Mouse (Mus musculus) forebrain, embryonic 13.5 days (tissue): ENCODE data around the gene Romo1. TPM values are rescaled to one million over a fixed set of nuclear protein-coding genes. Genes with fewer than 3 reads are reported as not detected.
A peak's percentile ranks its signal among the peaks of the same experiment; 100 is the strongest.
"Not testable (repeated sequence)": the region's sequence is repeated elsewhere in the genome, so short reads cannot be mapped to it uniquely, and the experiment has no call there.

ENCODE experiments used
- ATAC-seq: fragments of 200-750 bp; cut with Nextera tagmentation; 2 replicates; pipeline ENCODE4 v1.8.0; 2017
- H3K27ac ChIP-seq: fragments of 300-500 bp; sonication (generic); 2 replicates; pipeline ENCODE4 v1.5.1; 2015; ENCODE audit warnings: inconsistent platforms, mild to moderate bottlenecking, moderate library complexity
- H3K27me3 ChIP-seq: fragments of 300-500 bp; sonication (generic); 2 replicates; pipeline ENCODE4 v1.6.1; 2015; ENCODE audit warnings: mild to moderate bottlenecking, inconsistent platforms
- H3K36me3 ChIP-seq: fragments of 300-500 bp; sonication (generic); 2 replicates; pipeline ENCODE4 v1.6.1; 2015; ENCODE audit warnings: mild to moderate bottlenecking, inconsistent platforms; ENCODE audit not compliant: poor library complexity, severe bottlenecking
- H3K4me1 ChIP-seq: fragments of 300-500 bp; sonication (generic); 2 replicates; pipeline ENCODE4 v1.6.1; 2015; ENCODE audit warnings: inconsistent platforms
- H3K4me2 ChIP-seq: fragments of 300-500 bp; sonication (generic); 2 replicates; pipeline ENCODE4 v1.6.1; 2015; ENCODE audit warnings: inconsistent platforms, mild to moderate bottlenecking, moderate library complexity
- H3K4me3 ChIP-seq: fragments of 300-500 bp; sonication (generic); 2 replicates; pipeline ENCODE4 v1.5.1; 2015; ENCODE audit warnings: mild to moderate bottlenecking, inconsistent platforms
- H3K9ac ChIP-seq: fragments of 300-500 bp; sonication (generic); 2 replicates; pipeline ENCODE4 v1.6.1; 2015; ENCODE audit warnings: mild to moderate bottlenecking, inconsistent platforms
- H3K9me3 ChIP-seq: fragments of 300-500 bp; sonication (generic); replicated peaks from 2 replicates; pipeline ENCODE4 v1.6.1; 2016; ENCODE audit warnings: inconsistent platforms
- WGBS: fragments of 180-500 bp; shearing (Covaris S2); methylation state at CpG from one replicate; pipeline ENCODE4 v1.1.7; 2015; 5-methylcytosine and 5-hydroxymethylcytosine counted together
- polyA plus RNA-seq: library from polyadenylated mRNA; unstranded; fragments of >200 nt; fragmentation: Nextera tagmentation; extraction: Ambion mirVana; gene quantifications from 2 replicates; pipeline ENCODE4 v1.2.1, GENCODE M21; 2015

The Romo1 gene
- polyA plus RNA-seq, 1 experiment from 2014 or later, result 451 TPM

DNA sequence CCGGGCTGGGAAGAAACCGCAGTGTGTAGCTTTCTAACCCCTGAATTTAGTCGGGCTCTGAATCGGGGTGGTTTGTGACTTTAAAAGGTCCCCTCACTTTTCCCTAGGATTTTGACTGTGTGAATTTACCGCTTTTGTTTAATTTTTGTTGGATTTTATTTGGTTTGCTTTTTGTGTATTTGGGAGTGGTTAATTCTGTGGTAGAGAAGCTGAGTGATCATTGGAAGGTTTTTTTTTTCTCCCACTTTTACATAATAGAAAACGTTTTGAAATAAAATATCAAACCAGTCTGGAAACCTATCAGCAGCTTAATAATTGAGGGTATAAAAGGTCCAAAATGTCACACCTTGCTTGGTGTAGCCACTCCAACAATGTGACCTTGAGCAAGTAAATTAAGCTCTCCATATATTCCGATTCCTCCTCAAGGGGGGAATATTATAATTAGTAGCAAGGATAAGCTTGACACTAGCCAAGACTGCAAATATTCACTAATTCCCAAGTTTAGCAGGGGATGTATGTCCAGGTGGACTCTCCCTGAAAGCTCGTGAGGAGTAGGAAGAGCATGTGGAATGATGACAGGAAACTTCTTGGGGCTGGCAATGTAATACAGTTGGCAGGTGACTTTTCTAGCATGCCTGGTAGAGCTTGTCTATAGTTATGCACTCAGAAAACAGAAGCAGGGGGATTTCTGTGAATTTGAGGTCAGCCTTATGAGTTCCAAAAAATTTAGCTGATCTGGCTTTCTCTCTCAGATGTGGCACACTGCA, 37.2 kb downstream of the Romo1 start:
- peaks cover 23% of the 10 kb centered on the region for H3K36me3 ChIP-seq
- WGBS, result 18% methylated on average over 8 of the region's 8 CpGs
- peak overlapping the region; percentile 72 for H3K4me2 ChIP-seq

DNA sequence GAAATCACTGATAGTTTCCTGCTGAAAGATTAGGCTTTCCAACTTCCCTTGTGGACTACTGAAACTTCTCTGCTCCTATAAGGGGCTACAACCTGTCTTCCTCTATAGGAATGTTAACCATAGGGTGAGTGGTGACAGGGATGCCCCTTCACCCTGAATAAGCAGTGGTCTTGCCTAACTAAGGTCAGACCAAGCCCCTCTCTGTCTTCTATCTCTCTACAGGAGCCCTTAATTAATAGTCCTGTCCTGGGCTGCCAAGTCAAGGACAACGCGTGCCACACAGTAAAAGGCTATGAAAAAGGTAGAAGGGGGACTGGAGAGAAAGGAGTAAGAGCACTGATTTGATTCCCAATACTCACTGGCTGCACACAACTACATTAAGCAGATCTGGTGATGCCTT, 37.8 kb downstream of the Romo1 start:
- no peak overlapping the region for H3K27ac ChIP-seq
- WGBS, result 81% methylated on average over 2 of the region's 2 CpGs
- no peak overlapping the region for H3K4me3 ChIP-seq
- no peaks in the 10 kb centered on the region for H3K27me3 ChIP-seq
- H3K4me2 ChIP-seq, result peak overlapping the region; percentile 72
- no peaks in the 10 kb centered on the region for H3K9me3 ChIP-seq
- peaks cover 27% of the 10 kb centered on the region for H3K4me1 ChIP-seq
- no peak for ATAC-seq
- peaks cover 18% of the 10 kb centered on the region for H3K36me3 ChIP-seq
- peak overlapping the region; percentile 100 for H3K9ac ChIP-seq

More for the DNA sequence above, 37.2 kb downstream of the Romo1 start:
- Histone ChIP-seq H3K9ac (peak overlapping the region; percentile 100), H3K4me3 (peak overlapping the region; percentile 100), H3K9me3 (no peaks in the 10 kb centered on the region), H3K27me3 (no peaks in the 10 kb centered on the region), H3K27ac (peak overlapping the region; percentile 92), H3K4me1 (peaks cover 33% of the 10 kb centered on the region)
- no peak for ATAC-seq

DNA sequence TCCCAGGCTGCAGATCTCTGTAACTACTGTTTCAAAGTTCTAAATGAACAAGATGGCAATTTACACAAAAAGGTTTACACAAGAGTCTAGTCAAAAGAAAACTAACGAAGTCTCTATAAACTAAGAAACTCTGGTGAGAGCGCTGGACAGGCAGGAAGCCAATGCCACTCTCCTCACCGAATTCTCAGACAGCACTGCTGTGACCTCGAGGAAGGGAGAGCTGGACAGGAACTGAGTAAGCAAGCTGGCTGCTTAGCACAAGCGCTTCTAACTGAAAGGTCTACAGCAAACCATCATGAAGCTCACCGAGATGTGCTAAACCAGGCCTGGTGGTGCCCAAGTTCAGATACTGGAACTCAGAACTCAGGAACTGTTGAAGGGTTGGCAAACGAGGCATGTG, 45.4 kb downstream of the Romo1 start:
- not testable (repeated sequence) for H3K27ac ChIP-seq, H3K36me3 ChIP-seq, H3K27me3 ChIP-seq, H3K9me3 ChIP-seq, H3K4me2 ChIP-seq, H3K9ac ChIP-seq, ATAC-seq, H3K4me3 ChIP-seq, H3K4me1 ChIP-seq
- 85% methylated on average over 7 of the region's 7 CpGs for WGBS

DNA sequence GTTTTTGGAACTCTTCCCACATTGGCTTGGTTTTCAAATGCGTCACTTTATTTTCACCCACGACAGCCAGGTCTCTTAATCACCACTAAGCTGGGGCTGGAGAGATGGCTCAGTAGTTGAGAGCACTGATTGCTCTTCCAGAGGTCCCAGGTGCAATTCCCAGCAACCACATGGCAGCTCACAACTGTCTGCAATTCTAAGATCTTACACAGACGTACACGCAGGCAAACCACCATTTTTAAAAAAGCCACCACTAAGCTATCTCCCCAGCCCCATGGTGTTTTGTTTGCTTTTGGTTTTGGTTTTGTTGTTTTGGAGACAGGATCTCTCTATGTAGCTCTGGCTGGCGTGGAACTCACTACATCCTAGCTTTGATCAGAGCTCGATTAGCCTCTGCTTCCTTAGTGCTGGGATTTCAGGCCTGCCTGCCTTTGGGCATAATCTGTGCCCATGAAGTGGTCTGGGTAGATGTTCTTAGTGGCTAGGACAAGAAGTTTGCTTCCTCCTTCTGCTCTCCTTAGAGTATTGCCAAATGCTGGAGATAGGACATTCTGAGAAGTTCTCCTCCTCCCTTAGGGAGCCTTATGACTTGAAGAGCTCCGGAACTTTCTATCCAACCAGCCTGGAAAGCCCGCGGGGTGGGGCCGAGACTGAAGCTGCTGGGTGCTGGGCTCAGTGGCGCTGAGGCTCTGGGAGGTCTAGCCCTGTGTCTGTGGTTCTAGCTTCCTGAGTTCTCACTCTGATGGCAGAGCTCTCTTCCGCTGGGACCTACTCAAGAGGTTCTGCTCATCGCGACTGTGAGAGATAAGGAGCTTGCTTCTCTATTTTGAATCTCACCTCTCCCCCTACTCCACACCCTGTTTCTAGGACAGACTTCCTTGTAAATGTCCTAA, 46.4 kb downstream of the Romo1 start:
- no peak overlapping the region for H3K4me3 ChIP-seq
- WGBS, result 87% methylated on average over 14 of the region's 14 CpGs
- no peaks in the 10 kb centered on the region for H3K27me3 ChIP-seq
- H3K36me3 ChIP-seq, result no peaks in the 10 kb centered on the region
- ATAC-seq, result no peak
- no peaks in the 10 kb centered on the region for H3K4me1 ChIP-seq
- no peak overlapping the region for H3K27ac ChIP-seq
- H3K4me2 ChIP-seq, result no peak overlapping the region
- H3K9me3 ChIP-seq, result no peaks in the 10 kb centered on the region
- no peak overlapping the region for H3K9ac ChIP-seq

DNA sequence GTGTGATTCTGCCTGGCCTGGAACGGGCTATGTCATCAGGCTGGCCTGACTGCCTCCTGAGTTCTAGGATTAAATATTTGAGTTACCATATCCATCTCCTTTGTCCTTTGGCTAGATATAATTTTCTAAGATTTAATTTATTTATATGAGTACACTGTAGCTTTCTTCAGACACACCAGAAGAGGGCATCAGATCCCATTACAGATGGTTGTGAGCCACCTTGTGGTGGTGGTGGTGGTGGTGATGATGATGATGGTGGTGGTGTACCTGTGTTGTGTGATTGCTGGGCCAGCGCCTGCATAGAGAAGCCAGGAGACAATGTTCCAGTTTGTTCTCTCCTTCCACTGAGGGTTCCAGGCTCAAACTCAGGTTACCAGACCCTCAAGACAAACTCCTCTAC, 47.7 kb downstream of the Romo1 start:
- H3K27me3 ChIP-seq, result no peaks in the 10 kb centered on the region
- H3K27ac ChIP-seq, result no peak overlapping the region
- H3K4me1 ChIP-seq, result peaks cover 5% of the 10 kb centered on the region; the same call in 1 of the 2 replicates
- no peaks in the 10 kb centered on the region for H3K9me3 ChIP-seq
- H3K36me3 ChIP-seq, result no peaks in the 10 kb centered on the region
- no peak for ATAC-seq
- H3K4me3 ChIP-seq, result no peak overlapping the region
- 90% methylated on average over 2 of the region's 2 CpGs for WGBS
- H3K9ac ChIP-seq, result no peak overlapping the region
- no peak overlapping the region for H3K4me2 ChIP-seq

DNA sequence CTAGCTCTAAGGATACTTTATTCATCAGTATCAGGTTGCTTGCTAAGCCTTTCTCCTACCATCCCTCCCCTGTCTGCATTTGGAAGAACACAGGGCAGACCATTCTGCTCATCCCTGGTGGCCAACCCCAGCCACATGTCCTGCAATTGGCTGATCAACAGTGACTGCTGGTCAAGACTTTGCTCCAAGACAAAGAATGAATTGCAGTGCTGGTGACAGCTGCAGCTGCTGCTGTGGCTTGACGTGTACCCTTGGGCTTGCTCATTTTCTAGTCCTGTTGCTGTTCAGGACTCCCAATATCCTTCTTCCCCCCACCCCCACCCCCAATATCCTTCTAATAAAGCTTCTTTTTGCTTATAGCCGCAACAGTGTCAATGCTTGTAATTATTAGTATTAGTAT, 48.2 kb downstream of the Romo1 start:
- no peak for ATAC-seq
- Histone ChIP-seq H3K27me3 (no peaks in the 10 kb centered on the region), H3K27ac (no peak overlapping the region), H3K9me3 (no peaks in the 10 kb centered on the region), H3K9ac (no peak overlapping the region), H3K36me3 (no peaks in the 10 kb centered on the region), H3K4me2 (no peak overlapping the region), H3K4me1 (peaks cover 5% of the 10 kb centered on the region; the same call in 1 of the 2 replicates), H3K4me3 (no peak overlapping the region)
- WGBS, result 74% methylated on average over 2 of the region's 2 CpGs

DNA sequence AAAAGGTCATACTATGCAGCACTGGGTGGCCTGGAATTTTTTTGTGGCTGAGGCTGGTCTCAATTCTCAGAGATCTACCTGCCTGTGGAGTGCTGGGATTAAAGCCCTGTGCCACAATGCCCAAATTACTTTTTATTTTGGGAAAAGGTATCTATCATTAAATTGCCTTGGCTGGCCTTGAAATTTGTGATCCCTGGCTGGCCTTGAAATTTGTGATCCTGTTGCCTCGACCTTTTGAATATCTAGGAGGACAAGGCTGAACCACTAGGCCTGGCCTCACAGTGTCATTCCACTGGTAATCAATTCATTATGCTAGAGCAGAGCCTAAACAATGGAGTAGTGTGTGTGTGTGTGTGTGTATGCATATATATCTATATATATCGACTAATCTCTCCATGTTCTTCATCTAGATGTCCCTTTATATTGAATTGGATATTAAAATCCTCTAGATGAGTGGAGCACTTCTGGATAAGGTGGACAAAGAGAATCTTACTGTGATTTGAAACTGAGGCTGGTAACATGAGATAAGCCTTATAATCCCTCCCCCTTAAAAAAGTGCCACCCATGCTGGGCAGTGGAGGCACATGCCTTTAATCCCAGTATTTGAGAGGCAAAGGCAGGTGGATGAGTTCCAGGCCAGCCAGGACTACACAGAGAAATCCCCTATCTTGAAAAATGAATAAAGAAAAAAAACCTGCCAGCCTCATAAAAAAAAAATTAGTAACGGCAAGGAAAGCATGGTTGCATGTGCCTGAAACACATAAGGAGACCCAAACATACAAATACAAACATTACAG, 49.4 kb downstream of the Romo1 start:
- no peaks in the 10 kb centered on the region for H3K27me3 ChIP-seq
- ATAC-seq, result no peak
- no peaks in the 10 kb centered on the region for H3K36me3 ChIP-seq
- H3K9me3 ChIP-seq, result no peaks in the 10 kb centered on the region
- H3K27ac ChIP-seq, result no peak overlapping the region
- no peak overlapping the region for H3K4me2 ChIP-seq
- H3K4me3 ChIP-seq, result no peak overlapping the region
- no peak overlapping the region for H3K9ac ChIP-seq
- 82% methylated on average over 3 of the region's 3 CpGs for WGBS
- H3K4me1 ChIP-seq, result peaks cover 13% of the 10 kb centered on the region

DNA sequence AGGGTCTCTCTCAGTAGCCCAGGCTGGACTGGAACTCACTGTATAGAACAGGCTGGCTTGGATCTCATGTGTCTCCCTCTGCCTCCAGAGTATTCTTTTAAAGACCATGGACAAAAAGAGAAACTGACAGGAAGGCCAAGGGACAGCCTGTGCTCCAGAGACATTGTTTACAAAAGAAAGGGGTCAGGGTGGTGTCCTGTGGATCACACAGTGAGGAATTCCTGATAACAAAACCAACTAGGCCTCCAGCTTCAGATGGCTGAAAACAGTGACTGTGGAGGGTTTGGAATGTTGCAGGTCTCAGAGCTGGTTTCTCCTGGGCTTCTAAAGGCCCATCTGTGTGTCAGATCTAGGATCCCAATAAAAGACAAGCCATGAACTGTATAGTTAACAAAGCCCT, 50.7 kb downstream of the Romo1 start:
- H3K9me3 ChIP-seq, result no peaks in the 10 kb centered on the region
- H3K27ac ChIP-seq, result no peak overlapping the region
- ATAC-seq, result no peak

More for the DNA sequence above, 50.7 kb downstream of the Romo1 start:
- H3K4me3 ChIP-seq, result no peak overlapping the region
- H3K4me1 ChIP-seq, result peaks cover 25% of the 10 kb centered on the region
- no peaks in the 10 kb centered on the region for H3K27me3 ChIP-seq
- no peak overlapping the region for H3K4me2 ChIP-seq
- H3K9ac ChIP-seq, result no peak overlapping the region
- H3K36me3 ChIP-seq, result no peaks in the 10 kb centered on the region

Other genes starting within 250 kb of the Romo1 start
- gene Uqcc1, start 213.7 kb upstream of the Romo1 start, polyA plus RNA-seq, result 69.9 and 73.5 TPM in 2 replicates
- gene Gm15557, start 203.3 kb upstream of the Romo1 start, polyA plus RNA-seq, result not detected in 2 replicates
- 2.4 and 4.0 TPM in 2 replicates for gene Gdf5, start 198.7 kb upstream of the Romo1 start, polyA plus RNA-seq
- 23.1 and 25.4 TPM in 2 replicates for gene Cep250, start 187.6 kb upstream of the Romo1 start, polyA plus RNA-seq
- 1.3 TPM in 2 replicates for gene 6430550D23Rik, start 136.1 kb upstream of the Romo1 start, polyA plus RNA-seq
- 264 and 293 TPM in 2 replicates for gene Ergic3, start 136.0 kb upstream of the Romo1 start, polyA plus RNA-seq
- gene Fer1l4, start 91.1 kb upstream of the Romo1 start, polyA plus RNA-seq, result not detected in 2 replicates
- 5.2 and 7.0 TPM in 2 replicates for gene Spag4, start 78.9 kb upstream of the Romo1 start, polyA plus RNA-seq
- 42.6 and 44.9 TPM in 2 replicates for gene Cpne1, start 32.1 kb upstream of the Romo1 start, polyA plus RNA-seq
- 30.0 and 39.0 TPM in 2 replicates for gene Rbm12, start 32.1 kb upstream of the Romo1 start, polyA plus RNA-seq
- gene Gm28036, start 16.9 kb upstream of the Romo1 start, polyA plus RNA-seq, result 20.7 and 21.2 TPM in 2 replicates
- gene Nfs1, start 147 bp downstream of the Romo1 start, polyA plus RNA-seq, result 36.7 and 38.8 TPM in 2 replicates
- gene Rbm39, start 36.2 kb downstream of the Romo1 start, polyA plus RNA-seq, result 686 and 711 TPM in 2 replicates
- gene Phf20, start 52.4 kb downstream of the Romo1 start, polyA plus RNA-seq, result 130 and 133 TPM in 2 replicates
- gene Cnbd2, start 168.3 kb downstream of the Romo1 start, polyA plus RNA-seq, result 5.4 and 5.7 TPM in 2 replicates
- gene Scand1, start 168.7 kb downstream of the Romo1 start, polyA plus RNA-seq, result 72.2 and 85.3 TPM in 2 replicates